Mouse (Mus musculus) hindbrain, postnatal 0 days (tissue): ENCODE data around the gene Rwdd4a. TPM values are rescaled to one million over a fixed set of nuclear protein-coding genes. Genes with fewer than 3 reads are reported as not detected.

ENCODE experiments used
- ATAC-seq: fragments of 200-750 bp; cut with Nextera tagmentation; 2 replicates; pipeline ENCODE4 v1.8.0; 2017; ENCODE audit warnings: mild to moderate bottlenecking, moderate TSS enrichment, moderate library complexity
- DNase-seq: peaks from one replicate; pipeline ENCODE4 v3.0.0-alpha.2; 2015; ENCODE audit warnings: low spot score
- H3K27ac ChIP-seq: fragments of 300-500 bp; sonication (generic); 2 replicates; pipeline ENCODE4 v1.5.1; 2014; ENCODE audit warnings: mild to moderate bottlenecking
- H3K27me3 ChIP-seq: fragments of 300-500 bp; sonication (generic); 2 replicates; pipeline ENCODE4 v1.6.1; 2014; ENCODE audit warnings: low read length, mixed read lengths; ENCODE audit not compliant: insufficient read depth
- H3K36me3 ChIP-seq: fragments of 300-500 bp; sonication (generic); 2 replicates; pipeline ENCODE4 v1.6.1; 2014; ENCODE audit warnings: low read length, mixed read lengths; ENCODE audit not compliant: insufficient read depth
- H3K4me1 ChIP-seq: fragments of 300-500 bp; sonication (generic); 2 replicates; pipeline ENCODE4 v1.6.1; 2014; ENCODE audit warnings: antibody characterized with exemption, low read length, mixed read lengths; ENCODE audit not compliant: insufficient read depth
- H3K4me2 ChIP-seq: fragments of 300-500 bp; sonication (generic); 2 replicates; pipeline ENCODE4 v1.6.1; 2014; ENCODE audit warnings: low read depth, mild to moderate bottlenecking, low read length, moderate library complexity, mixed read lengths
- H3K4me3 ChIP-seq: fragments of 300-500 bp; sonication (generic); 2 replicates; pipeline ENCODE4 v1.5.1; 2014; ENCODE audit warnings: low read length
- H3K9ac ChIP-seq: fragments of 300-500 bp; sonication (generic); replicated peaks from 2 replicates; pipeline ENCODE4 v1.6.1; 2014; ENCODE audit warnings: mild to moderate bottlenecking, low read length, moderate library complexity, mixed read lengths
- H3K9me3 ChIP-seq: fragments of 300-500 bp; sonication (generic); 2 replicates; pipeline ENCODE4 v1.6.1; 2016; ENCODE audit warnings: low read length, mixed read lengths
- CTCF ChIP-seq: IDR thresholded peaks from 2 replicates; pipeline ENCODE4 v1.5.1; 2016; ENCODE audit warnings: antibody characterized with exemption, control low read depth, low read depth
- WGBS: fragments of 180-500 bp; shearing (Covaris S2); extraction: QIAGEN DNeasy Blood & Tissue Kit; methylation state at CpG from one replicate; pipeline ENCODE4 v1.1.7; 2014; 5-methylcytosine and 5-hydroxymethylcytosine counted together
- polyA plus RNA-seq: library from polyadenylated mRNA; unstranded; fragments of >200 nt; fragmentation: Nextera tagmentation; extraction: Ambion mirVana; gene quantifications from 2 replicates; pipeline ENCODE4 v1.2.1, GENCODE M21; 2015
- total RNA-seq: library from RNA; depleted of rRNA; stranded (reverse); fragments of >200 nt; gene quantifications from 2 replicates; pipeline ENCODE4 v1.2.3, GENCODE M21; 2014; rRNA removed

Rwdd4a gene
- total RNA-seq (8.5 and 11.0 TPM in 2 replicates), polyA plus RNA-seq (30.5 and 32.2 TPM in 2 replicates)

GRCm38 (mm10) chr8:47533344-47534125 is at the start of gene Rwdd4a, which contains the start of gene Trappc11:
Gene Rwdd4a (plus strand): TSS chr8:47533664.
Gene Trappc11 (minus strand): TSS chr8:47533470.
- ATAC-seq (peak; percentile 100), DNase-seq (peak; percentile 98)
- H3K9me3 ChIP-seq, result no peaks in the 10 kb centered on the region
- no peaks in the 10 kb centered on the region for H3K27me3 ChIP-seq
- peaks cover 10% of the 10 kb centered on the region for H3K36me3 ChIP-seq
- peak within 1 kb of the TSS; percentile 87 for H3K4me3 ChIP-seq
- peak within 1 kb of the TSS; percentile 79 for H3K9ac ChIP-seq
- H3K27ac ChIP-seq, result peak within 1 kb of the TSS; percentile 84
- WGBS, result under 1% methylated on average over 65 of the region's 65 CpGs
- peaks cover 16% of the 10 kb centered on the region for H3K4me1 ChIP-seq
- no peak for TF ChIP-seq CTCF
- H3K4me2 ChIP-seq, result peak within 1 kb of the TSS; percentile 91

- H3K27ac ChIP-seq, result no peak overlapping the region
- TF ChIP-seq CTCF, result no peak
- DNase-seq (no peak), ATAC-seq (no peak)
- no peaks in the 10 kb centered on the region for H3K4me1 ChIP-seq
- WGBS, result 86% methylated on average over 3 of the region's 3 CpGs
- no peak overlapping the region for H3K9ac ChIP-seq
- peaks cover 19% of the 10 kb centered on the region for H3K36me3 ChIP-seq
- H3K27me3 ChIP-seq, result no peaks in the 10 kb centered on the region
- H3K9me3 ChIP-seq, result no peaks in the 10 kb centered on the region
- H3K4me2 ChIP-seq, result no peak overlapping the region
- no peak overlapping the region for H3K4me3 ChIP-seq
These were observed 46.2 kb upstream of the Rwdd4a start for GRCm38 (mm10) chr8:47487231-47487630.

GRCm38 (mm10) chr8:47493106-47493505 is 40.4 kb upstream of the Rwdd4a start:
- no peaks in the 10 kb centered on the region for H3K27me3 ChIP-seq
- ATAC-seq (no peak), DNase-seq (no peak)
- no peak for TF ChIP-seq CTCF
- H3K36me3 ChIP-seq, result peaks cover 52% of the 10 kb centered on the region
- 94% methylated on average over 12 of the region's 12 CpGs for WGBS
- H3K9me3 ChIP-seq, result no peaks in the 10 kb centered on the region
- H3K4me3 ChIP-seq, result no peak overlapping the region
- no peaks in the 10 kb centered on the region for H3K4me1 ChIP-seq
- no peak overlapping the region for H3K4me2 ChIP-seq
- H3K27ac ChIP-seq, result no peak overlapping the region
- H3K9ac ChIP-seq, result no peak overlapping the region

- 83% methylated on average over 12 of the region's 12 CpGs for WGBS
- no peak for DNase-seq
- no peak overlapping the region for H3K4me3 ChIP-seq
- TF ChIP-seq CTCF, result no peak
- peaks cover 62% of the 10 kb centered on the region for H3K36me3 ChIP-seq
- no peak for ATAC-seq
- H3K9me3 ChIP-seq, result no peaks in the 10 kb centered on the region
- H3K27me3 ChIP-seq, result no peaks in the 10 kb centered on the region
- H3K27ac ChIP-seq, result no peak overlapping the region
- H3K4me2 ChIP-seq, result no peak overlapping the region
- H3K9ac ChIP-seq, result no peak overlapping the region
- no peaks in the 10 kb centered on the region for H3K4me1 ChIP-seq
These were observed 38.8 kb upstream of the Rwdd4a start for GRCm38 (mm10) chr8:47494602-47495153.

GRCm38 (mm10) chr8:47495428-47495827 is 38.0 kb upstream of the Rwdd4a start:
- no peak for TF ChIP-seq CTCF
- Histone ChIP-seq H3K36me3 (peaks cover 67% of the 10 kb centered on the region), H3K4me2 (no peak overlapping the region), H3K9me3 (no peaks in the 10 kb centered on the region), H3K9ac (no peak overlapping the region), H3K4me3 (no peak overlapping the region), H3K4me1 (no peaks in the 10 kb centered on the region), H3K27me3 (no peaks in the 10 kb centered on the region), H3K27ac (no peak overlapping the region)
- DNase-seq (no peak), ATAC-seq (no peak)
- 87% methylated on average over 6 of the region's 6 CpGs for WGBS

- no peak for TF ChIP-seq CTCF
- H3K4me1 ChIP-seq, result no peaks in the 10 kb centered on the region
- no peak for DNase-seq
- no peak overlapping the region for H3K9ac ChIP-seq
- no peak overlapping the region for H3K27ac ChIP-seq
- H3K4me3 ChIP-seq, result no peak overlapping the region
- ATAC-seq, result no peak
- no peaks in the 10 kb centered on the region for H3K9me3 ChIP-seq
- peaks cover 72% of the 10 kb centered on the region for H3K36me3 ChIP-seq
- no peaks in the 10 kb centered on the region for H3K27me3 ChIP-seq
- WGBS, result 93% methylated on average over 2 of the region's 2 CpGs
- no peak overlapping the region for H3K4me2 ChIP-seq
These were observed 31.5 kb upstream of the Rwdd4a start for GRCm38 (mm10) chr8:47501994-47502393.

GRCm38 (mm10) chr8:47502546-47502945 is 30.9 kb upstream of the Rwdd4a start:
- DNase-seq (no peak), ATAC-seq (no peak)
- no peak overlapping the region for H3K9ac ChIP-seq
- no peaks in the 10 kb centered on the region for H3K9me3 ChIP-seq
- no peak overlapping the region for H3K4me2 ChIP-seq
- no peaks in the 10 kb centered on the region for H3K4me1 ChIP-seq
- no peak for TF ChIP-seq CTCF
- WGBS, result 96% methylated on average over 13 of the region's 13 CpGs
- no peaks in the 10 kb centered on the region for H3K27me3 ChIP-seq
- no peak overlapping the region for H3K27ac ChIP-seq
- peaks cover 72% of the 10 kb centered on the region for H3K36me3 ChIP-seq
- H3K4me3 ChIP-seq, result no peak overlapping the region
